Mouse (Mus musculus) lung, adult 2 months (tissue): ENCODE data around the gene Cfap54.
A peak's percentile ranks its signal among the peaks of the same experiment; 100 is the strongest.

Experiments
- CTCF ChIP-seq: fragments of 200-500 bp; IDR thresholded peaks from 2 replicates; pipeline ENCODE4 v1.5.1; 2011; ENCODE audit warnings: mild to moderate bottlenecking, low read length, control low read depth; ENCODE audit not compliant: insufficient read depth
- POLR2A ChIP-seq: fragments of 200-500 bp; IDR thresholded peaks from 2 replicates; pipeline ENCODE4 v1.6.1; 2011; ENCODE audit warnings: low read depth, mild to moderate bottlenecking, control low read depth, low read length, borderline replicate concordance; ENCODE audit errors: extremely low read depth

- TF ChIP-seq CTCF (peak; percentile 71), POLR2A (no peak)
These were observed 11.1 kb downstream of the Cfap54 start for GRCm38 (mm10) chr10:93070121-93070898.
